Mouse (Mus musculus): ENCODE data around the gene Jmy.
"Not testable (repeated sequence)": the region's sequence is repeated elsewhere in the genome, so short reads cannot be mapped to it uniquely, and the experiment has no call there.

Gene Jmy

DNA sequence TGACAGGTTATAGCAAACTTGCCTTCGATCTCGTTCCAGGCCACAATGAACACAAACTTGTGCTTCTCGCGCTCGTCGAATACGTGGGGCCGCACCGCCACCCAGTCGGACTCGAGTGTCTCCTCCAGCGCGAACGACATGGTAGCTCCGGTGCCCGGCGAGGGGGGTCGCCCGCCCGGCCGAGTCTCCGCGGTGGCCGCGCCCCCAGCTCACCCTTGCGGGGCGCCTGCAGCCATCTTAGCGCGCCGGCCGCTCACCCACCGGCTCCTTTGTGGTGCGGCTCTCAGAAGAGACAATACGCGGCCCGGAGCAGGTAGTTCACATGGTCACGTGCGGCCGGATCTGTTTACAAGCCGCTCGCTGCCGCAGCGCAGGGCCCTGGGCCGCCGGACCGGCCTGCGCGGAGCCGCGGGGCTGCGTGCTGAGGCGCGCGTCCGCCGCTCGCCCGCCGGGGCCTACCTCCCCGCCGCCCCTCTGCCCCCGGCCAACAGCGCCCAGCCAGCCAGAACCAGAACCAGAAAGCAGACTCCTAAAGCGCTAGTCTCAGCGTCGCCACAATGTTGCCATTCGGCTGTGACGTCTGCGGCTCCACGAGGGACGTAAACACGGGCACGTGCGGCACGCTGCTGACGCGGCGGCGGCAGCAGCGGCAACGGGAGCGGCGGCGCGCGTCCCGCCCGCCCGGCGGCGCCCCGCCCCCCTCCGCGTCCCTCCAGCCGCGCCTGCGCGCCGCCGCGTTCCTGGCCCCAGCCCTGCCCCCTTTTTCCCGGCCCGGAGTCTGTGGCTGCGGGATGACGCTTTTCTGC lies at the start of gene Jmy:
Jmy (minus strand) TSS at position 642 of the 806 bp plus-strand sequence.
- peak; percentile 90 for DNase-seq (ENCODE audit: low read depth, low spot score)

DNA sequence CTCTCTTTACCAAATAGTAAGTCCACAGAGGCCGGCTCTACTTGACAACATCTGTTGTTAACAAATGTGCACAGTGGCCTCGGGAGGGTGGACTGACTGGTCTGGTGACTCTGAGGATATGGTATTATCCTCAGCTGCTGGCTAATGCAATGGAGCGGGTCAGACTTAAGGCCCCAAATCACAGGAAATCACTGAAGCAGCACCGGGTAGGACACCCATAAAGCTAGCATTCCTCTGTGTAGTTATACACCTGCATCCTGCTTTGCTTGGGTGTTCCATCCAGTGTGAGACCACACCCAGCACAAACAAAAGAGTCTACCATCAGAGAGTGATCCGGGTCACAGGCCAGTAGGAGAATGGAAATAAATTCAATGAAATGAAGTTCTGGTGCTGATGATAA lies 48.0 kb upstream of the Jmy start:
- DNase-seq (ENCODE audit: low read depth, low spot score): no peak

DNA sequence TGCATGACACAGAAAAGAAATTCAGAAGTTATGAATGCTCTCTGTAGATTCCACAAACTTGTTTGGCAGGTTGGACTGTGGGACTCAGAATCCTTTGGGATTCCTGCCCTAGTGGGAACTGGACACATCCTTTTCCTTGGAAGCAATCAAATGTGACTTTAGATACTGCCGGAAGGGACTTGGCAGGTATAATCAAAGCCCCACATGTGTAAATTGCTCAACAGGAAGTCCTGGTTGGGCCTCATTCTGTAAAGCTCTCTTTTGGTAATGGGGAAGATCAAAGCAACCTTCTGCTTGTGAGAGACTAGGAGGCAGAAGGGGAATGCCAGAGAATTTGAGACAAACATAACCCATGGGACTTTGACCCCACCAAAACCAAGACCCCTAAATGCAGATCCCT lies 46.4 kb upstream of the Jmy start:
- no peak for DNase-seq (ENCODE audit: low read depth, low spot score)

DNA sequence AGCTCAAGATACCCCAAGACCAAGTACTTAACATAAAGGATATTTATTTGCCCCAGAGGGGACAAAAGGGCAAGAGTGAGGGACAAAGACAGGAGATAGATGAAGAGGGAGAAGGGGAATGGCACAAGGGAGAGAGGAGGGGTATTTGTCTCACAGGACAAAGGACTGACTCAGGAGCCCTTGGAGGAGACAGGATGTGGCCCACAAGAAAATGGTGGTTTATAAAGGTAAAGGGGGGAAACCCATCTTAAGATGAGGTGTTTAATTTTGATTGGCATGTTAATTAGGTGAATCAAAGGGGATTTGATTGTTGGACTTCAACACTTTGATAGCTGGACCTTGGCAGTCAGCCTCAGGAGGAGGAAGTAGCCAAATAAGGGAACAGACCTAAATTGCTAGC lies 44.7 kb upstream of the Jmy start:
- no peak for DNase-seq (ENCODE audit: low read depth, low spot score)

DNA sequence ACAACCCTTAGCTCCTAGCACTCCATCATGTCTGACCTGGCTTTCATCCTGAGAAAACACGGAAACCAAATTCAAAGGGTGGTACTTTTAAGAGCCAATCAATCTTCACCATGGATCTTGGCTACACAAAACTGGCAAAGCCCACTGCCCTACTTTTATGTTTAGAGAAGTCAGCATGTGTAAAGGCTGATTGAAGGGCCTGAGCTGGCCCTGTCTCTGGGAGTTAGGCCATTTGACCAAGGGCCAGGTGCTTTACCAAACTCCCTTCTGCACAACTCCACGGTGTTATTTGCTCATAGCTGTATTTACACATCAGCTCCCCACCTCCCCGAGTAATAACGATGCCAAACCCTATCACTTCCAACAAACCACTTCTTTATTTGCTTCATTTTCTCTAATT lies 39.7 kb upstream of the Jmy start:
- DNase-seq (ENCODE audit: low read depth, low spot score): no peak

DNA sequence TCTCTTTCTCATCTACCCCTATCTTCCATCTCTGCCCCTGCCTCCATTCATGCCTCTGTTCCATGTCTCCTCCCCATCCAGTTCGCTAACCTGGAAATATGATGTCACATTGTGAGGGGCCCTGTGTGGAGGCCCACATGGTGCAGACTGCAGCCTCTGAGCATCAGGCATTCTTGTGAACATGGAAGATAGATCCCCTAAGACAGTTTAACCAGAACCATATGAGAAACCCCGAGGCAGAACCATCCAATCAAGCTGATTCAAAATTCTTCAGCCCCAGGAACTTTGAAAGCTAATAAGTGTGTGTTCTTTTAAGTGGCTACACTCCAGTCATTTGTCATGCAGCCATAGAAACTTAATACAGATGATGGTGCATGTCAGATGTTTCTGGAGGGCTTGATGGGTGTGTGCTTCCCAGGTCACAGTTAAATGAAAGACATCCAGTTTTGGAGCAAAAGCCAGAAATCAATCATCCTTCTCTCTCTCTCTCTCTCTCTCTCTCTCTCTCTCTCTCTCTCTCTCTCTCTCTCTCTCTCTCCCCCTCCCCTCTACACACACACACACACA lies 19.2 kb upstream of the Jmy start:
- DNase-seq (ENCODE audit: low read depth, low spot score): peak; percentile 59

DNA sequence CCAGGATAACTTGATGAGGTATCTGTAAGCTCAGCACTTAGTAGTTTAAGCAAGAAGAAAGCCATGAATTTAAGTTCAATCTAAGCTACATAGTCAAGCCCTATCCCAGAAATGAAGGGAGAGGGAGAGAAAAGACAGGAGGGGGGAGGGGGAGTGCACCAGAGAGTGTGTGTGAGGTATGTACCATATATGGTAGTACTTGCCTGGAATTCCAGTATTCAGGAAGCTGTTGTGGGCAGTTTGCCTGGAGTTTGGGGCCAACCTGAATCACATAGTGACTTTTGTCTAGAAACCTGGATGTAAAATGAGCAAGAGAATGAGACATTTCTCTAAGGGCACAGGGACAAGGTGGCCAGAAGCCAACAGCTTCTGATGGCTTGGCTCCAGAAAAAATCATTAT lies 17.6 kb upstream of the Jmy start:
- DNase-seq (ENCODE audit: low read depth, low spot score): no peak

DNA sequence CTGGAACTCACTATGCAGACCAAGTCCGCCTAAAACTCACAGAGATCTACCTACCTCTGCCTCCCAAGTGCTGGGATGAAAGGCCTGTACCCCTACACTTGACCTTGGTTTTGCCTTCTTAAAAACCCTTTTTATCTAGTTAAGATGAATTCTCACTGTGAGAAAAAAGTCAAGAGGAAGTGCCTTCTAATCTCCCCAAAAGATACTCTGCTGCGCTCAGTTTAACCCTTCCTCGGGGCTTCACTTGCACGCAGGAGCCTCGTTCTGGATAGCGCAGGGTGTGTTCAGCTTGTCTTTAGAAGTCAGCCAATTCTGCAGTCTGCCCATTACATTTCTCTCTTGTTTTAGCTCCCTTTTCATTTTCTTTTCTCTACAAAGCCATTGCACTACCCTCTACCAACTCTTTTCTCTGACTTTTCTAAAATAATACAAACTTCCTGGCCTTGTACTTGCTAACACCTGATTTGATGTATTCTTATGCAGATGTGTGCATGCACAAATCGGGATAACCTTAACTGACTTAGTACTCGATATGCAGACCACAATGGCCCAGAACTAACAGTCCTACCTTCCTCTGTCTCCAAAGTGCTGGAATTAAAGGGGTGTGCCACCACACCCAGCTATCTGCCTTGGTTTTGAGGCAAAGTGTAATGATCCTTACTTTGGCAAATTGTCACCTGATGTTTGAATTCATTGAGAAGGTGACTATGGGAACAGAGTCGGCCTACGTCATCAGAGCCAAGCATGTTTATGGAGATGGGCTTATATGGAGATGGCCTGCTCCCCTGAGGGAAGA lies 14.6 kb upstream of the Jmy start:
- DNase-seq (ENCODE audit: low read depth, low spot score): no peak

DNA sequence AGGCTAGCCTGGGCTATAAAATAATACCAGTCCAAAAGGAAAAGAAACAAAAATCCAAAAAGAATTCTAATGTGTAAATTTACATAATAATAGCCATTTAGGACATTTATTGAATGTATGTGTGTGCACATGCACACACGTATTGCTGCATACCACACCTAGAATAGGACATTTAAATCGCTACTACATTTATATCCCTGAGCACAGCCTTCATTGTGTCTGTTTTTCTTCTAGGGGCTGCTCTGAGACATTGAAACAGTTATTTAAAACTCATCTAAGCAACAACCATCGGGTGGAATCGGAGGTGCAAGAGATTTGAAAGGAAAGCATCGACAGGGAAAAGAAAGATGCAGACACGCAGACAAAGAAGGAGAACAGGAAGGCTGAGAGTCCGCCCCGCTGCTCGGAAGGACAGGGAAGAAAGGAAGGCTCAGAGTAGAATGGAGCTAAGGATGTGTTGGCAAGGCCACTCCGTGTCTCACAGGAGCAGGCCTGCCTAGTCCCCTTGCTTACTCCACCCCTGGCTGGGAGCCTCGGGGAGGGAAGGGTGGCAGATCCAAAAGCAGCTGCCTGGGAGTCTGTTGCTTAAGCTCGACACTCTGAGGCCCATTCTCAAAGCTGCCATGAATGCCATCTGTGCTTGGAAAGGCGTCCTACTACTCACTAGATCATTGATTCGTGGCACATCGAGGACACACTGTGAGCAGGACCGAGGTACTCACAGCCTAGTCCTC lies 11.0 kb upstream of the Jmy start:
- no peak for DNase-seq (ENCODE audit: low read depth, low spot score)

DNA sequence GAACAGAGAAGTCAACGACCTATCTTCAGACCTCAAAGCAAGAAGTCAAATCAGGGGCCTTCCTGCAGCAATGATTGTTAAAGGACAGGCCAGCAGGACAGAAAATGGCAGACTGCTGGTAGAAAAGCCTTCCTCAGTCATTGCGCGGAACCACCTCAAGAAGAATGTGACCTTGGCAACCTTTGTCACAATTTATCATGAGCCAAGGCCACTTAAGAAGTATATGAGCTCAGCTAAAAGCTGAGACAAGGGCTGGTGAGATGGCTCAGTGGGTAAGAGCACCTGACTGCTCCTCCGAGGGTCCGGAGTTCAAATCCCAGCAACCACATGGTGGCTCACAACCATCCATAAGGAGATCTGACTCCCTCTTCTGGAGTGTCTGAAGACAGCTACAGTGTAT lies 7.3 kb upstream of the Jmy start:
- DNase-seq (ENCODE audit: low read depth, low spot score): not testable (repeated sequence)

DNA sequence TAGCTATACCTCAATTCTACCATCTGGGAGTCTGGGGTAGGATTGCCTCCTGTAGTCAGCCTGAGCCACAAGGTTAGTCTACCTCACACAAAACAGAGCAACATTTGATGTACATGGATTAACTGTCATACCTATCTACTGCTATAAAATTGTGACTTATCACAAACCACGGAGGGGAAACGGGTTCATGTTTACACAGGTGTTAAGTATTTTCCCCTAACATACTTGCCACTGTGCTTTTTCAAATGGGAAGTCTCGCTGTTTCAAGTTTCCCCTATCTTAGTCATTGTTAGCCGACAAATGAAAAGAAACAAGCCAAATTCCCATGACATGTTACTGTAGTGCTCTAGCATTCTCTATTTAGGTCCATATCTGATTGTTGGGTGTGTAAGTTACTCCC lies 2.1 kb upstream of the Jmy start:
- DNase-seq (ENCODE audit: low read depth, low spot score): no peak

DNA sequence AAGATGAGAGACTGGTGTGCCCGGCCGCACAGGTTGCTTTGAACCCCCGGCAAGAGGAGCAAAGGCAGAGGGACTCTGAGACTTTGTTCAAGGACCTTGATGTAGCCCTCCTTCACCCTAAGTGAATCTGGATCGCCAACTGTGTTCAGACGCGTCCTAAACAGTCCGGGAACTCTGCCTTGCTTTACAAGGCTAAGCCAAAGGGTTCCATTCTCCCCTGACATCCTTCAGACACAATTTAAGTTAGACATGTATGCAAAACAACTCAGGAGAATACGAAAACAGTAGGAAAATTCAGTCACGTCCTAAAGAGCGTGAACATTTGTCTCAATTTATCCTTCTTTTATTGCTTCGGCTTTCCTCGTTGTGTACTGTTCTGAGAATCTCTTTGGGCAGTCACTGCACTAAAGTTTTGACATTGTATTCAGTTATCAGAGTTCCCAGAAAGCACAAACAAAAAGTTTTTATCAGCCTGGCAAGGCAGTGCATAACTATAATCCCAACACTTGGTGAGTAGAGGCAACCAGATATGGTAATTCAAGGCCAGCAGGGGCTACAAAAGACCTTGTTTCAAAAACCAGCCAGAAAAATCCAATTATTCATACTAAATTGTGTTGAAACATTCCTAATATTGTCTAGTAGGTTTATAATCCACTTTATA lies 495 bp upstream of the Jmy start:
- DNase-seq (ENCODE audit: low read depth, low spot score): no peak

DNA sequence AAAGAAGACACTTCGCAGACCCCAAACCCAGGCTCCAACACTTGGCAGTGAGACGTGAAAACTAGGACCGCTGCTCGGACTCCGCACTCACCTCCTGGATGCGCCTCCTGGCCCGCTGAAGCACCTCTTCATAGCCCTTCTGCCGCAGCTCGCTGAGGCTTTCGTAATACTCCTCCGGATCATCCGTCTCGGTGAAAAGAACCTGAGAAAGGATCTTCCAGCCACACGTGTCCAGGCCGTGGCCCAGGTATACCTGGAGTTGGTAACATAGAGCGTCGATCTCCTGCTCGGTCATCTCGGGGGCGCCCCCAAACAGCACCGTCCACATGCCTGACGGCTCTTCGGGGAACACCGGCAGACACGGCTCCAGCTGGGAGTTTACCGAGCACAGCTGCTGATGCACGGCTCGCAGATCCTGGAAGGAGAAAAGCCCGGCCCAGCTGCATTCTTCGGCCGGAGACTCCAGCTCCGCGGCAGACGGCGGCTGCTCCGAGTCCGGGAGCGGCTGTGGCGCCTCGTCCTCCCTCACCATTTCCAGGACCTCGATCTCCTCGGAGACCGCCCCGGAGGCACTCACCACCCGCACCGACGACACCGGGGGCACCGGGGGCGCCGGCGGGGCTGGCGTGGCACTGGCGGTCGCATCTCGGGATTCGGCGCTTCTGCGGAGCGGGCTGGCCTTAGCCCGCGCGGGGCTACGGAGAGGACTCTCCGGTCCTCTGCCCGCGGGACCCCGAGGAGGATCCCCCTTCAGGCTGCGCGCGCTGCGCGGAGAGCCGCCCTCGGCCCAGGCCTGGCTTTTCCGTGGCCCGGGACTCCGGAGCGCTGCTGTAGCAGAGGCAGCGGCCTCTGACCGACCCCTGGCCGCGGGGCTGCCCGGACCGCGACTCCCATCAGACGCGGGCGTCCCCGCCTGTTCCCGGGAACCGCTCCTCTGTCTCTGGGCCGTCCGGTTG lies 1.1 kb downstream of the Jmy start:
- DNase-seq (ENCODE audit: low read depth, low spot score): peak; percentile 43

DNA sequence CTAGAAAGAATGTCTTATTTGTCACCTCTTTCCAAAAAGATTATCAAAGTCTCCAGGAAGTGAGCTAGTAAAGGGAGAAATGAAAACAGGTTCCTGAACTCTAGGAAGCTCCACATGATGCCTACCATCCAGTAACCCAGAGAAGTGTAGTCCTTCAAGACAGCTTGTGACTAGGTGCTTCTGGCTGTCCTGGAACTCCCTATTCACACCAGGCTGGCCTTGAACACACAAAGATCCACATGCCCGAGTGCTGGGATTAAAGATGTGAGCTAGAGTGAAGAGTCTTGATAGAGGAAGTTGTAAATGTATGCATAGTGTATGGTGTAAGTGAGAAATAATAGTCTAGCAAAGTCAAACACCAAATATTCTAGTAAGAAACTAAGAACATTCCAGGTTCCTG lies 2.6 kb downstream of the Jmy start:
- no peak for DNase-seq (ENCODE audit: low read depth, low spot score)

DNA sequence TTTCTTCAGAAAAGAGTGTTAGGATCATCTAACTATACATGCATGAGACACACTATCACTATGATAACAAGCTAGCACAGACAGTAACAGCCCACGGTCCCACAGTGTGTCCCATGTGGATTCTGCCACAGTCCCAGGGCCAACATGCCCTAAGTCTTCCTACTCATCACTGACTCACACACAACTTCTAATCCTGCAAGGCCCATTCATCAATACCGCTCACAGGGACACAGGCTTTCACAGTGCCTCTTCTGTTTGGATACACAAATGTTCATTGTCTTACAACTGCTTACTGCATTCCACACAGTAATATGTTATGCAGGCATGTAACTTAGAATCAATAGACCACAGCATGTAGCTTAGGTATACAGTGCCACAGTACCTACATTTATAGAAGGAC lies 11.1 kb downstream of the Jmy start:
- DNase-seq (ENCODE audit: low read depth, low spot score): peak; percentile 35

DNA sequence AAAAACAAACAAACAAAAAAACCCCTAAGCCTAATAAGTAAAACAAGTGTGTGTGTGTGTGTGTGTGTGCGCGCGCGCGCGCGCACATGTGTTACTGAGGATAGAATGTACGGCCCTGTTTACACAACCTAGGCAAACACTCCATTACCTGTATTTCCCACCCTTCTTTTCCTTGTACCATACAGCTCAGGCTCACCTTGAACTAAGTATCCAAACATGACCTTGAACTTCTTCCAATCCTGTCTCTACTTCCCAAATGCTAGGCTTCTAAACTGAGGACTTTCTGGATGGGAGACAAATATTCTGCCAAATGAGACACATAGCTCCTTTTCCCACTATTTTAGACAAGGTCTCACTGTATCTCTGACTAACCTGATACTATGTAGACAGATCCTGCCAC lies 11.9 kb downstream of the Jmy start:
- DNase-seq (ENCODE audit: low read depth, low spot score): no peak

DNA sequence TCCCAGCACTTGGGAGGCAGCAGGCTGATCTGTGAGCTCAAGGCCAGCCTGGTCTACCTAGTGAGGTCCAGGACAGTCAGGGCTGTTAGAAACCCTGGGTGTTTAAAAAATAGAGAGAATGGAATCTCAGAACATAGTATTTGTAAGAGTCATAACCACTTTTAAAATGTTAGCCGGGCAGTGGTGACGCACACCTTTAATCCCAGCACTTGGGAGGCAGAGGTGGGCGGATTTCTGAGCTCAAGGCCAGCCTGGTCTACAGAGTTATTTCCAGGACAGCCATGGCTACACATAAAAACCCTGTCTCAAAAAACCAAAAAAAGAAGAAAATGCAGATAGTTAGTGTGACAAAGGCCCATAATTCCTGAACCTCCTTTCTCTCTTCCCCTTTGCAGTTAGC lies 15.3 kb downstream of the Jmy start:
- no peak for DNase-seq (ENCODE audit: low read depth, low spot score)

DNA sequence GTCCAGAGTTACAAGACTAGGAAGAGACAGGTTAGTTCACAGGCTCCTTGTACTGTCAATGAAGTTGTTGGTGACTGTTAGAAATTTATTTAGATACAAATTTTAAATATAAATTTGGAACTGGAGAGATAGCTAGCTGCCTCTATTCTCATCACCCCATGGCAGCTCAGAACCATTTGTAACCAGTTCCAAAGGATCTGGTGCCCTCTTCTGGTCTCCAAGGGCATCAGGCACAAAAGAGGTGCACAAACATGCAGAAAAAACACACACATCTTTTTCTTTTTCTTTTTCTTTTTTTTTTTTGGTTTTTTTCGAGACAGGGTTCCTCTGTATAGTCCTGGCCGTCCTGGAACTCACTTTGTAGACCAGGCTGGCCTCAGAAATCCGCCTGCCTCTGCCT lies 18.5 kb downstream of the Jmy start:
- DNase-seq (ENCODE audit: low read depth, low spot score): no peak

DNA sequence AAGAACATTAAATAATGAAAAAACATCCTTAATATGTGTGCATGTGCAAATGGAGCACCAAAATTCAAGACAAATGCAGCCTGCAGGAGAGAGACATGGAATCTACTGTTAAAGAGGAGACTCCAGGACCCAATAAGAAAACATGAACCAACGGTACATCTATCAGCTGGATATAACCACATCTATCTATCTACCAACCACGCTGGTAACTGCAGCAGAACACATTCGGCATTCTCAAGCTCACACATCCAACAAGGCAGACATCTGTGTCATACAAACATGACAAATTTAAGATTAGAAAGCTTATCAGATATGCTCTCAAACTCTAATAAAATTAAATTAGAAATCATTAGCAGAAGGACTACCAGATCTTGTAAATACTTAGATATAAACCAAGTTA lies 21.3 kb downstream of the Jmy start:
- no peak for DNase-seq (ENCODE audit: low read depth, low spot score)

DNA sequence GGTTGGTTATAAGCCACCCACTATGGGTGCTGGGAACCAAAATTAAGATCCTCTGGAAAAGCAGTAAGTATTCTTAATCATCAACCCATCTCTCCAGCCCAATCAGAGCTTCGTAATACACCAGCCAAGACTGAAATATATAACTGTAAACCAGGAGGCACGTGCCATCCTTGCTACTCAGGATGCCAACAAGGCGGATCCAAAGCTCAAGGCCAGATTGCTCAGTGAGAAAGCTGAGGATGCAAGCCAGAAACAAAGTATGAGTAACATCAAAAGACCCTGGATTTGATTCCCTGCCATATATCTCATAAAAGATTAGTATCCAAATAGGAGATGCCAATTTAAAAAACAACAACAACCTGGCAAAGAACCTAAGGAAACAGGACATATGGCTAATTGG lies 31.3 kb downstream of the Jmy start:
- no peak for DNase-seq (ENCODE audit: low read depth, low spot score)
